Mouse (Mus musculus): Measurements from ENCODE around the gene Prr22. TPM values are rescaled to one million over a fixed set of nuclear protein-coding genes. Genes with fewer than 3 reads are reported as not detected.

Prr22 gene
- 1.0 and 1.1 TPM in 2 replicates for polyA plus RNA-seq (2015; fragmentation: Nextera tagmentation; extraction: Ambion mirVana)

DNA sequence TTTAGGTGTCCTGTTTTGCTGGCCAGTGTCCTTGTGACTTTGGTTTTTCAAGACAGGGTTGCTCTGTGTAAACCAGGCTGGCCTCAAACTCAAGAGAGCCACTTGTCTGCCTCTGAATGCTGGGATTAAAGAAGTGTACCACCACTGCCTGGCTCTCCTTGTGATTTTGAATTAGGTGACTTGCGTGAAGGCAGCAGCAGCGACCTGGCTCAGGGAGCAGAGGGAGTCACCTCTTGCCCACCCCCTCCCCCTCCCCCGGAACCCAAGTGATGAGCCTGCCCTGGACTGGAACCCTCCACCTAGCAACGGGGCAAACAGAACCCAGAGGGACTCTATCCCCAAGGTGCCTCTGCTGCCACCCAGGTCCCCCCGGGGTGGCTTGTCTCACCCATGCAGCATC, at the start of gene Prr22:
Gene Prr22 (plus strand): TSS at position 301 of the 400 bp plus-strand sequence.
- no peak within 1 kb of the TSS for H3K4me3 ChIP-seq (replicated peaks; ENCODE audit: low read length)
- H3K9me3 ChIP-seq (replicated peaks; ENCODE audit: control insufficient read depth, low read length) = no peaks in the 10 kb centered on the region
- peaks cover 26% of the 10 kb centered on the region for H3K36me3 ChIP-seq (ENCODE audit: control insufficient read depth, insufficient read depth, low read length)
- 94% methylated on average over 5 of the region's 5 CpGs for WGBS
- ATAC-seq (ENCODE audit: insufficient read depth, low FRiP score) = no peak
- no peak within 1 kb of the TSS for H3K27ac ChIP-seq (ENCODE audit: low read length)
- H3K27me3 ChIP-seq (ENCODE audit: control insufficient read depth, insufficient read depth, low read length) = no peaks in the 10 kb centered on the region
- H3K4me1 ChIP-seq (ENCODE audit: control insufficient read depth, insufficient read depth, low read length) = peaks cover 5% of the 10 kb centered on the region
- no peak within 1 kb of the TSS for H3K4me2 ChIP-seq (ENCODE audit: low read depth, low read length)
- H3K9ac ChIP-seq (ENCODE audit: low read length) = no peak within 1 kb of the TSS

DNA sequence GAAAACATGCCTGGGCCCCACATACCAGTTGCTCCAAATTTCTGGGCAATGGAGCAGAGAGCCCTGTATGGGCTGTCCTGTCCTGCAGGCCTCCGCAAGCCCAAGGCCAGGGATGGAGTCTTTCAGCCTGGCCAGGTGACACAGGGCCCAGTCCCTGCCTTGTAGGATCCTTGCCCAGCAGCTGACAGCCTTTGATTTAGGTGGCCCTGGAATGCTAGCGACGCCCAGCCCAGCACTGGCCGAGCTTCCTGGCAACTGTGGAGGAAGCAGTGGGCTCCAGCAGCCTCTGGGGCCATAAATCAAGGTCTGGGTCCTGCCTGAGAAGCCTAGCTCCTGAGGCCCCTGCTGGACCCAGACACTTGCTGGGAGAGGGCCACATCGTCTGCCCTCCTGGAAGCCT, 47.6 kb upstream of the Prr22 start:
- Histone ChIP-seq H3K36me3 (ENCODE audit: control insufficient read depth, insufficient read depth, low read length) (no peaks in the 10 kb centered on the region), H3K4me3 (replicated peaks; ENCODE audit: low read length) (no peak overlapping the region), H3K4me2 (ENCODE audit: low read depth, low read length) (no peak overlapping the region), H3K27me3 (ENCODE audit: control insufficient read depth, insufficient read depth, low read length) (no peaks in the 10 kb centered on the region), H3K9ac (ENCODE audit: low read length) (no peak overlapping the region), H3K27ac (ENCODE audit: low read length) (no peak overlapping the region), H3K4me1 (ENCODE audit: control insufficient read depth, insufficient read depth, low read length) (peaks cover 22% of the 10 kb centered on the region), H3K9me3 (replicated peaks; ENCODE audit: control insufficient read depth, low read length) (no peaks in the 10 kb centered on the region)
- no peak for ATAC-seq (ENCODE audit: insufficient read depth, low FRiP score)
- 47% methylated on average over 5 of the region's 5 CpGs for WGBS

DNA sequence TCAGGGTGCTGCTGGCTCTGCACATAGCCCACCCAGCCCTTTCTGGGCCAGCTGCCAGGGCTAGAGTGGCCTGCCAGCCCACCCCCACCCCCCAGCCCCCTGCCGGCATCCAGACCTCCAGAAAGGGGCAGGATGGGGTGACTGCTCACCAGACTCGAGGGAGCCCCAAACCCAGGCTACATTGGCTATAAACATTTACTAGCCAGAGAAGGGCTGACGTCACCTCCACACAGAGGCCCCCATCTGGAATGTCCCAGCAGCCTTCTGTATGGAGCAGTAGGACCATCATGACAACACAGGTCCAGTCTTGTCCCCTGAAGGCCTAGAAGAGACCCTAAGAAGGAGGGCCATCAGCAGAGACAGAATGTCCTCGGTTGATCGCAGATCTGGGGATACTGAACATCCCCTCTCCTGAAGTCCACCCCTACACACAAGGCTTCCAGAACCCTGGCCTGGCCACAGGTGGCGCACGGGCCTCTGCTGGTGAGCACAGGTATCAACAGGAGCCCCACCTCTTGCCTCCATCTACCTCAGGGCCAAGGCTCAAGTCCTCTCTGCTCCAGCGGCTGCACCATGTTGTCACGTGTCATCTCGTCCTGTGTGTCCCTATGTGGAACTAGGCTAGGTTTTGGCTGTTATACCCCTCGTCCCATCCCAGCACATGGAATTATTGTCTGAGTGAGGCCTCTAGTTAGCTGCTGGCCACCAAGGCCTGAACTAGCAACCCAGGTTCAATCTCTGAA, 46.5 kb upstream of the Prr22 start:
- Histone ChIP-seq H3K27ac (ENCODE audit: low read length) (no peak overlapping the region), H3K9me3 (replicated peaks; ENCODE audit: control insufficient read depth, low read length) (no peaks in the 10 kb centered on the region), H3K9ac (ENCODE audit: low read length) (peak overlapping the region; percentile 32; the same call in 1 of the 2 replicates), H3K36me3 (ENCODE audit: control insufficient read depth, insufficient read depth, low read length) (no peaks in the 10 kb centered on the region), H3K4me3 (replicated peaks; ENCODE audit: low read length) (no peak overlapping the region), H3K27me3 (ENCODE audit: control insufficient read depth, insufficient read depth, low read length) (no peaks in the 10 kb centered on the region), H3K4me2 (ENCODE audit: low read depth, low read length) (no peak overlapping the region), H3K4me1 (ENCODE audit: control insufficient read depth, insufficient read depth, low read length) (peaks cover 29% of the 10 kb centered on the region)
- no peak for ATAC-seq (ENCODE audit: insufficient read depth, low FRiP score)
- WGBS = 70% methylated on average over 11 of the region's 11 CpGs

DNA sequence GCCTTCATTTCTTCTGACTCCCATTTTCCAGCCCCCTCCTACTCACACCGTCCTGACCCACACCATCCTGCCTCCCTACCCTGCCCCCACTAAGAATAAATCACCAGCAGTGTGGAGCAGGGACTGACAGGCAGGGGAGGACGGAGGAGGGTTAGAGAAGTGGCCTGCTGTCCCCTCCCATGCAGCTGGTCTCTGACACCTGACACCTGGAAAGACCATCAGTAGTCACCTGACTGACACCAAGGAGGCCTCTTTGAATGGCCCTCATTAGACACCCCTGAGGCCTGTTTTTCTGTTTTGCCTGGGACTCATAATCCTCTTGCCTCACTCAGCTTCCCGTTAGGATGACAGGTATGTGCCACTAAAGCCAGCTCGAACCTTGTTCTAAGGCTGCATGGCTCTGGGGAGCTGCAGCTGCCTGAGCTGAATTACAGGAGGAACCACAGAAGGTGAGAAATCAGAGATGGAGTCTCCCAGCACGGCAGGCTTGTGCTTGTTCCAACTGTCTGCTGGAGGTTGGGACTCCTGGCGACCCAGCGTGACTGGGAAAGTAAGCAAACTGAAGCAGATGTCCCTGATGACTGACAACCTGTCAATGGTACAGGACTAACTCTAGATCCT, 42.9 kb upstream of the Prr22 start:
- H3K4me2 ChIP-seq (ENCODE audit: low read depth, low read length) = peak overlapping the region; percentile 34; the same call in 1 of the 2 replicates
- H3K4me1 ChIP-seq (ENCODE audit: control insufficient read depth, insufficient read depth, low read length) = peaks cover 26% of the 10 kb centered on the region
- no peaks in the 10 kb centered on the region for H3K27me3 ChIP-seq (ENCODE audit: control insufficient read depth, insufficient read depth, low read length)
- no peaks in the 10 kb centered on the region for H3K36me3 ChIP-seq (ENCODE audit: control insufficient read depth, insufficient read depth, low read length)
- no peak overlapping the region for H3K4me3 ChIP-seq (replicated peaks; ENCODE audit: low read length)
- H3K9me3 ChIP-seq (replicated peaks; ENCODE audit: control insufficient read depth, low read length) = no peaks in the 10 kb centered on the region
- peak overlapping the region; percentile 73 for H3K27ac ChIP-seq (ENCODE audit: low read length)
- WGBS = 12% methylated on average over 7 of the region's 7 CpGs
- ATAC-seq (ENCODE audit: insufficient read depth, low FRiP score) = no peak
- H3K9ac ChIP-seq (ENCODE audit: low read length) = peak overlapping the region; percentile 35

DNA sequence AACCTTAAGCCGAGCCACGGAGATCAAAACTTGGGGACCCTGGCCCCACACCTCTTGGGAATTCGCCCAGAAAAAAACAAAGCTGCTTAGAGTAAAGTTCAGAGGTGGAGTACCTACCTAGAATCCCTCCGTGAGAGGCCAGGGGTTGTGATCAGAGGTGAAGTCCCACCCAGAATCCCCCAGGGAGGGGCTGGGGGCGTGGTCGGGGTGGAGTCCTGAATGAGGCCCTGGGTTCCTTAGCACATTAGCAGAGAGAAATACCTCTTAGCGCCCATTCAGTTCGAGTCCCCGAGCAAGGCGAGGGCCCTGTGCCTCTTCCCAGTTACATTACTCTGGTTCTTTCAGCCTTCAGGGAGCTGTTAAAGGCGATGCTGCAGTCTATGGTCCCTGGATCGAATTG, 42.4 kb upstream of the Prr22 start:
- Histone ChIP-seq H3K9ac (ENCODE audit: low read length) (peak overlapping the region; percentile 35), H3K4me2 (ENCODE audit: low read depth, low read length) (peak overlapping the region; percentile 34; the same call in 1 of the 2 replicates), H3K36me3 (ENCODE audit: control insufficient read depth, insufficient read depth, low read length) (no peaks in the 10 kb centered on the region), H3K4me3 (replicated peaks; ENCODE audit: low read length) (no peak overlapping the region), H3K27ac (ENCODE audit: low read length) (peak overlapping the region; percentile 73), H3K9me3 (replicated peaks; ENCODE audit: control insufficient read depth, low read length) (no peaks in the 10 kb centered on the region), H3K27me3 (ENCODE audit: control insufficient read depth, insufficient read depth, low read length) (no peaks in the 10 kb centered on the region), H3K4me1 (ENCODE audit: control insufficient read depth, insufficient read depth, low read length) (peaks cover 26% of the 10 kb centered on the region)
- WGBS = 8% methylated on average over 12 of the region's 12 CpGs
- peak; percentile 24; the same call in 1 of the 2 replicates for ATAC-seq (ENCODE audit: insufficient read depth, low FRiP score)

DNA sequence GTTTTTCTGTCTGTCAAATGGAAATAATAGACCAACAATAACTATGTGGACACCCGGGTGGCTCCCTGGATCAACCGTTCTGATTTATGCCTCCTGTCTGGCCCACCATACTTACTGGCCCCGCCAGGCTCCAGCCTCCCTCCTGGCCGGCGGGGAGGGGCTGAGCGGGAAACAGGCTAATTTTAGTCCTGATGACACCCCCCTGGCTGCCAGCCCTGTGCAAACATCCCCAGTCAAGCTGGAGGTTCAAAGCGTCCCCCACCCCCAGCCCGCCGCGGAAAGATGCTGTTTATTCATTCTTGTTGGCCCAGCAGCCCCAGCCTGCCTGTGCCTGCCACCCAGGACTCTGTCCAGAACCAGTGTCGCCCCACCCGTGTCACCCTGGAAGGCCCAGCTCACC, 41.9 kb upstream of the Prr22 start:
- Histone ChIP-seq H3K27ac (ENCODE audit: low read length) (peak overlapping the region; percentile 73; the same call in 1 of the 2 replicates), H3K4me1 (ENCODE audit: control insufficient read depth, insufficient read depth, low read length) (peaks cover 26% of the 10 kb centered on the region), H3K4me2 (ENCODE audit: low read depth, low read length) (peak overlapping the region; percentile 34), H3K4me3 (replicated peaks; ENCODE audit: low read length) (no peak overlapping the region), H3K9ac (ENCODE audit: low read length) (peak overlapping the region; percentile 37; the same call in 1 of the 2 replicates), H3K9me3 (replicated peaks; ENCODE audit: control insufficient read depth, low read length) (no peaks in the 10 kb centered on the region), H3K36me3 (ENCODE audit: control insufficient read depth, insufficient read depth, low read length) (no peaks in the 10 kb centered on the region), H3K27me3 (ENCODE audit: control insufficient read depth, insufficient read depth, low read length) (no peaks in the 10 kb centered on the region)
- peak; percentile 34; the same call in 1 of the 2 replicates for ATAC-seq (ENCODE audit: insufficient read depth, low FRiP score)
- WGBS = 7% methylated on average over 12 of the region's 12 CpGs

DNA sequence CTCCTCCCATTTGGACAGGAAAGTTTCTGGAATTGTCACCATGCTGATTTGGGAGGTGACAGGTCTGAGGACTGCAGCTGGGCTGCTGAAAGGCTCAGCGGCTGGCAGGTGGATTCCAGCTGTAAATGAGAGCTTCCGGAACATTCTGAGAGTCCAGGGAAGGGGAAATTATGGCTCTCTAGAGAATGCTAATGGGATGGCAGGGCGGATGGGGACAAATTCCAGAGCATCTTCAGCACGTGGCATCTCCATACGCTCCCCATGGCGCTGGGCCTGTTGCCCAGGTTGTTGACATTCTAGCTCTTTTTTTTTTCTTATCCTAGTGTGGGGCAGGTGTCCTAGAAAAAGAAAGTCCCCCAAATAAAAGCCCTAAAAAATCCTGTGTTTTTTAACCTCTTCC, 40.9 kb upstream of the Prr22 start:
- H3K4me1 ChIP-seq (ENCODE audit: control insufficient read depth, insufficient read depth, low read length) = peaks cover 26% of the 10 kb centered on the region
- no peak overlapping the region; the same call in 1 of the 2 replicates for H3K9ac ChIP-seq (ENCODE audit: low read length)
- no peaks in the 10 kb centered on the region for H3K36me3 ChIP-seq (ENCODE audit: control insufficient read depth, insufficient read depth, low read length)
- H3K4me2 ChIP-seq (ENCODE audit: low read depth, low read length) = no peak overlapping the region
- H3K27ac ChIP-seq (ENCODE audit: low read length) = no peak overlapping the region
- no peaks in the 10 kb centered on the region for H3K9me3 ChIP-seq (replicated peaks; ENCODE audit: control insufficient read depth, low read length)
- no peak overlapping the region for H3K4me3 ChIP-seq (replicated peaks; ENCODE audit: low read length)
- WGBS = 42% methylated on average over 6 of the region's 6 CpGs
- H3K27me3 ChIP-seq (ENCODE audit: control insufficient read depth, insufficient read depth, low read length) = no peaks in the 10 kb centered on the region
- no peak for ATAC-seq (ENCODE audit: insufficient read depth, low FRiP score)

DNA sequence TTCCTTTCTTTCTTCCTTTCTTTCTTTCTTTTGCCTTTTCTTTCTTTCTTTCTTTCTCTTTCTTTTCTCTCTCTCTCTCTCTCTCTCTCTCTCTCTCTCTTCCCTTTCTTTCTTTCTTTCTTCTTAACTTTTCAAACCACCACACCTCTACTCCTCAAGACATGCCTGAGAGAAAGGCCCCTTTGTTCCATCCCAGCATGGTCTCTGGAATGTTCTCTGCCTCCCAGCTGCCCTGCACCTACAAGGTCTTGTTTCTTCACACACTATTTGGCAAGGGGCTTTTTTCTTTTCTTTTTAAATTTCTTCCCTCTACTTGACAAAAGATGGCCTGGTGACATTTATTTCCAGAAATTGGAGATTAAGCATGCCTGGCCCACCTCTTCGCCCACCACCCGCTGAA, 40.4 kb upstream of the Prr22 start:
- 71% methylated on average over 2 of the region's 2 CpGs for WGBS
- Histone ChIP-seq H3K4me1 (ENCODE audit: control insufficient read depth, insufficient read depth, low read length) (peaks cover 26% of the 10 kb centered on the region), H3K4me2 (ENCODE audit: low read depth, low read length) (no peak overlapping the region), H3K27ac (ENCODE audit: low read length) (no peak overlapping the region), H3K9me3 (replicated peaks; ENCODE audit: control insufficient read depth, low read length) (no peaks in the 10 kb centered on the region), H3K4me3 (replicated peaks; ENCODE audit: low read length) (no peak overlapping the region), H3K27me3 (ENCODE audit: control insufficient read depth, insufficient read depth, low read length) (no peaks in the 10 kb centered on the region), H3K36me3 (ENCODE audit: control insufficient read depth, insufficient read depth, low read length) (no peaks in the 10 kb centered on the region), H3K9ac (ENCODE audit: low read length) (no peak overlapping the region)
- ATAC-seq (ENCODE audit: insufficient read depth, low FRiP score) = no peak

DNA sequence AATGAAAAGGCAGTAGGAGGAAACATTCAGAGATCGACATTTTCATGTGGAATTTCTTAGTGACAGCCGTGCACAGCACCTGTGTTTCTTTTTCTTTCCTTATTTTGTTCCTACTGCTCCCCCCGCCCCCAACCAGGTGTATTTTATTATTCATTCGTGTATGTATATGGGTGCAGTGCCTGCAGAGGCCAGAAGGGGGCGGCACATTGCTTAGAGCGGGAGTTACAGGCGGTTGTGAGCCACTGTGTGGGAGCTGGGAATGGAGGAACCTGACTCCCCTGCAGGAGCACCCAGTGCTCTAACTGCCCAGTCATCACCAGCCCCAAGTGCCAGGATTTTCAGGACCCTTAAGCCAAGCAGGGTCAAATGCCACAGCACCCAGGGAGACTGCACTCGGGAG, 33.5 kb upstream of the Prr22 start:
- H3K27ac ChIP-seq (ENCODE audit: low read length) = no peak overlapping the region
- ATAC-seq (ENCODE audit: insufficient read depth, low FRiP score) = no peak
- no peak overlapping the region for H3K4me2 ChIP-seq (ENCODE audit: low read depth, low read length)
- H3K9ac ChIP-seq (ENCODE audit: low read length) = no peak overlapping the region
- H3K36me3 ChIP-seq (ENCODE audit: control insufficient read depth, insufficient read depth, low read length) = no peaks in the 10 kb centered on the region
- 0 out of 2 replicates have a peak, but pooled peaks cover 4% of the 10 kb centered on the region for H3K9me3 ChIP-seq (replicated peaks; ENCODE audit: control insufficient read depth, low read length)
- H3K27me3 ChIP-seq (ENCODE audit: control insufficient read depth, insufficient read depth, low read length) = no peaks in the 10 kb centered on the region
- no peaks in the 10 kb centered on the region for H3K4me1 ChIP-seq (ENCODE audit: control insufficient read depth, insufficient read depth, low read length)
- WGBS = 34% methylated on average over 8 of the region's 8 CpGs
- no peak overlapping the region for H3K4me3 ChIP-seq (replicated peaks; ENCODE audit: low read length)
